In the genomic region with DNA sequence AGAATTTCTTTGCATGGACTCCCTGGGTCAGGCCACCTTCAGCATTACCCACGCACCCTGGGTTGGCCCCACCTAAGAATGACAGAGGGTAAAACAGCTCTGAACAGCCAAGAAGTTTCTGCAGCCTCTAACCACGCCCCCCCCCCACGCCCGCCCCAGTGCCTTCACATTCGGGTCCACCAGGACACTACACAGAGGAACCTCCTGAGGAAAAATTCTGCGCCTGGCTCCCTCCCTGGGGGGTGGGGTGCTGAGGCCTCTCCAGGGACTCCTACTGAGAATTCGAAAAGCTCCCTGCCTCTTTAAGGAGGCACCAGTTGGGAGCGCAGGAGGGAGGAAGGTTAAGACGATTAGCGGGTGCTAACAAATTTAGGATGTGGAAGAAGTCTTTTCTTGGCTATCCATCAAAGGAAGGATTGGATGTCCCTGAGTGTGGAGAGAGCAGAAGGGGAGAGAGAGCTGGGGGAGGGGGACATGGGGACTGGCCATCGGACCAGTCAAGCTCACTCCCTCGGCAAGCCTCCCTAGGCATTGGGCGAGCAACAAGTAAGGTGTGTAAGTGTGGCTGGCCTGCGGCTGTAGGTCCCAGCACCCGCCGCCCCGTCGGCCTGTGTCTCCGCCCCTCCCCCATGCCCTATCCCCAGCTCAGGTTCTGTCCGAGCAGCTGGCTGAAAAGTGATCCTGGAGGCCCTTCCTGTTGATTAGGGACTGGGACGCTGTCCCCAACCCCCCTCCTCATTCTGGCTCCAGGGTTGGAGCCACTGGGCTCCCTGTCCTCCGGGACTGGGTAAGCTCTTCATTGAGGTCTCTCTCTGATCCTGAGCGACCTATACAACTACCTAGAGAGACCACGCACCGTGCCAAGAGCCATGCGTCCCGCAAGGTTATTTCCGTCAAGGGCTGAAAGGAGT, we compare ENCODE assay signal across 9 mouse cellular contexts. TPM values are rescaled to one million over a fixed set of nuclear protein-coding genes. Genes with fewer than 3 reads are reported as not detected.
DNase-seq lines count a peak whose midpoint lies in the region; ATAC-seq lines count a peak whose summit lies in the region.
"Had no signal": no experiment of that assay in that cellular context is flagged by ENCODE, and none has a peak within 500 bp of the region (broad histone marks: within the 10 kb centered on the region; RNA-seq: fewer than 3 reads in every experiment).

No protein-coding gene starts in this region.

- peak; percentile 54 for DNase-seq in adrenal gland, postnatal 14 days
- no peak for DNase-seq in adrenal gland, adult 2 months
- peak; percentile 70 for DNase-seq in embryonic facial prominence, embryonic 11.5 days (ENCODE audit: low spot score)
- peak; percentile 92 for DNase-seq in midbrain, embryonic 11.5 days (ENCODE audit: low spot score, missing footprints)
- no peak for DNase-seq in spleen, postnatal 36 days (ENCODE audit: low spot score in 2 of 2)
- DNase-seq in urinary bladder, postnatal 4 days (ENCODE audit: low spot score in 2 of 2) = no peak

- H3K27me3 ChIP-seq in embryonic facial prominence, embryonic 11.5 days (ENCODE audit: control insufficient read depth, insufficient read depth, low read length) = no peaks in the 10 kb centered on the region; the same call in 1 of the 2 replicates
- H3K27me3 ChIP-seq in hindbrain, embryonic 13.5 days = peaks cover 50% of the 10 kb centered on the region
- H3K27me3 ChIP-seq in midbrain, embryonic 11.5 days (ENCODE audit: control insufficient read depth, insufficient read depth, low read length) = peaks cover 5% of the 10 kb centered on the region; the same call in 1 of the 2 replicates

- H3K9me3 ChIP-seq in embryonic facial prominence, embryonic 11.5 days (replicated peaks; ENCODE audit: control insufficient read depth, low read length) = no peaks in the 10 kb centered on the region
- no peaks in the 10 kb centered on the region for H3K9me3 ChIP-seq in hindbrain, embryonic 13.5 days
- no peaks in the 10 kb centered on the region for H3K9me3 ChIP-seq in midbrain, embryonic 11.5 days (ENCODE audit: control insufficient read depth, low read length)

- H3K4me2 ChIP-seq in embryonic facial prominence, embryonic 11.5 days (ENCODE audit: low read depth, low read length) = peak overlapping the region; percentile 50
- peak overlapping the region; percentile 44 for H3K4me2 ChIP-seq in hindbrain, embryonic 13.5 days
- peak overlapping the region; percentile 46 for H3K4me2 ChIP-seq in midbrain, embryonic 11.5 days

- H3K4me1 ChIP-seq in embryonic facial prominence, embryonic 11.5 days (ENCODE audit: control insufficient read depth, insufficient read depth, low read length) = peaks cover 6% of the 10 kb centered on the region
- peaks cover 14% of the 10 kb centered on the region for H3K4me1 ChIP-seq in hindbrain, embryonic 13.5 days (replicated peaks)
- peaks cover 11% of the 10 kb centered on the region for H3K4me1 ChIP-seq in midbrain, embryonic 11.5 days (ENCODE audit: control insufficient read depth, insufficient read depth, low read length)

- no peak overlapping the region for H3K27ac ChIP-seq in embryonic facial prominence, embryonic 11.5 days (replicated peaks; ENCODE audit: low read depth, low read length)
- no peak overlapping the region for H3K27ac ChIP-seq in hindbrain, embryonic 13.5 days
- H3K27ac ChIP-seq in midbrain, embryonic 11.5 days (ENCODE audit: low read depth, low read length) = no peak overlapping the region

- WGBS in embryonic facial prominence, embryonic 11.5 days = 1% methylated on average over 28 of the region's 28 CpGs
- WGBS in hindbrain, embryonic 13.5 days = 3% methylated on average over 28 of the region's 28 CpGs
- WGBS in midbrain, embryonic 11.5 days = under 1% methylated on average over 27 of the region's 28 CpGs

- peak overlapping the region; percentile 28; the same call in 1 of the 2 replicates for H3K9ac ChIP-seq in embryonic facial prominence, embryonic 11.5 days (replicated peaks; ENCODE audit: low read length)
- peak overlapping the region; percentile 29; the same call in 1 of the 2 replicates for H3K9ac ChIP-seq in hindbrain, embryonic 13.5 days
- H3K9ac ChIP-seq in midbrain, embryonic 11.5 days (ENCODE audit: low read length) = 0 out of 2 replicates have a peak overlapping the region, but pooled peaks have one; percentile 7

- ATAC-seq in embryonic facial prominence, embryonic 11.5 days (replicated peaks; ENCODE audit: insufficient number of reproducible peaks, low FRiP score, low TSS enrichment, low read depth) = 0 out of 2 replicates have a peak, but pooled peaks have one; percentile 53
- no peak for ATAC-seq in hindbrain, embryonic 13.5 days (ENCODE audit: low FRiP score)
- ATAC-seq in midbrain, embryonic 11.5 days (ENCODE audit: low FRiP score) = peak; percentile 46; the same call in 1 of the 2 replicates
- ATAC-seq in megakaryocyte, adult 5-6 weeks (ENCODE audit: poor library complexity, severe bottlenecking) = no peak

- peak overlapping the region; percentile 12; the same call in 1 of the 2 replicates for H3K4me3 ChIP-seq in embryonic facial prominence, embryonic 11.5 days (ENCODE audit: low read depth, low read length)
- no peak overlapping the region; the same call in 1 of the 2 replicates for H3K4me3 ChIP-seq in hindbrain, embryonic 13.5 days
- H3K4me3 ChIP-seq in midbrain, embryonic 11.5 days (ENCODE audit: low read depth, low read length) = peak overlapping the region; percentile 13; the same call in 1 of the 2 replicates
- H3K4me3 ChIP-seq: megakaryocyte, embryonic 14.5 days had no signal

- no peaks in the 10 kb centered on the region for H3K36me3 ChIP-seq in embryonic facial prominence, embryonic 11.5 days (replicated peaks; ENCODE audit: control insufficient read depth, insufficient read depth, low read depth, low read length)
- H3K36me3 ChIP-seq in hindbrain, embryonic 13.5 days = no peaks in the 10 kb centered on the region
- no peaks in the 10 kb centered on the region for H3K36me3 ChIP-seq in midbrain, embryonic 11.5 days (ENCODE audit: control insufficient read depth, insufficient read depth, low read length)

RNA-seq across cellular contexts. Expression of gene Col13a1, which starts 42.4 kb away (rescaled TPM):
- total RNA-seq in adrenal gland, postnatal 14 days (2021) = 10.4 and 10.6 TPM in 2 replicates
- total RNA-seq in adrenal gland, adult 2 months (2021) = 1 to 10 TPM; 5.7 to 9.0 TPM
- 2.7 and 3.2 TPM in 2 replicates for polyA plus RNA-seq in adrenal gland, adult 2 months (2012; rRNA removed)
- 4.3 and 4.6 TPM in 2 replicates for polyA plus RNA-seq in embryonic facial prominence, embryonic 11.5 days (2014; fragmentation: Nextera tagmentation; extraction: Ambion mirVana)
- polyA plus RNA-seq in hindbrain, embryonic 13.5 days (2015; fragmentation: Nextera tagmentation; extraction: Ambion mirVana) = 2.4 and 3.1 TPM in 2 replicates
- 2.1 and 2.7 TPM in 2 replicates for polyA plus RNA-seq in midbrain, embryonic 11.5 days (2014; fragmentation: Nextera tagmentation; extraction: Ambion mirVana)
- not detected in 2 replicates for total RNA-seq in megakaryocyte, adult 5-6 weeks (2015)
- not detected in 2 replicates for total RNA-seq in megakaryocyte, adult 5-6 weeks (2017)

Comparison
In these comparisons a context has a peak if more than half of its experiments do, and no peak if none do; other contexts are left out.
1. DNase-seq: peak in adrenal gland, postnatal 14 days (single experiment), embryonic facial prominence, embryonic 11.5 days (single experiment) and midbrain, embryonic 11.5 days (single experiment); none in adrenal gland, adult 2 months (single experiment), spleen, postnatal 36 days (0 of 2) and urinary bladder, postnatal 4 days (0 of 2).
2. ATAC-seq: peak in embryonic facial prominence, embryonic 11.5 days (single experiment) and midbrain, embryonic 11.5 days (single experiment); none in hindbrain, embryonic 13.5 days (single experiment) and megakaryocyte, adult 5-6 weeks (single experiment).
3. Peak in every context shown above with its lines, with median percentiles within 50 percentile points of each other: H3K4me2 ChIP-seq and H3K9ac ChIP-seq.